Mouse (Mus musculus) olfactory bulb, adult 2 months (tissue): Measurements from ENCODE around the gene Mkrn1.

Experiments
- CTCF ChIP-seq: fragments of 200-500 bp; IDR thresholded peaks from 2 replicates; pipeline ENCODE4 v1.5.1; 2012; ENCODE audit warnings: low read depth, mild to moderate bottlenecking, low read length, moderate library complexity; ENCODE audit not compliant: insufficient read depth
- POLR2A ChIP-seq: fragments of 200-500 bp; IDR thresholded peaks from 2 replicates; pipeline ENCODE4 v1.6.1; 2012; ENCODE audit warnings: mild to moderate bottlenecking, low read depth, low read length, moderate library complexity; ENCODE audit not compliant: insufficient read depth

- TF ChIP-seq CTCF (no peak), POLR2A (no peak)
These were observed 40.0 kb downstream of the Mkrn1 start for GRCm38 (mm10) chr6:39380276-39380675.
